Mouse (Mus musculus) stomach, postnatal 0 days (tissue): ENCODE measurements around the gene Ahcyl1.

Experiments
- CTCF ChIP-seq: IDR thresholded peaks from 2 replicates; pipeline ENCODE4 v1.5.1; 2016; ENCODE audit warnings: antibody characterized with exemption, low read depth, mild to moderate bottlenecking, moderate library complexity
- EP300 ChIP-seq: optimal IDR thresholded peaks from 2 replicates; pipeline ENCODE3; 2016; ENCODE audit warnings: antibody characterized with exemption

DNA sequence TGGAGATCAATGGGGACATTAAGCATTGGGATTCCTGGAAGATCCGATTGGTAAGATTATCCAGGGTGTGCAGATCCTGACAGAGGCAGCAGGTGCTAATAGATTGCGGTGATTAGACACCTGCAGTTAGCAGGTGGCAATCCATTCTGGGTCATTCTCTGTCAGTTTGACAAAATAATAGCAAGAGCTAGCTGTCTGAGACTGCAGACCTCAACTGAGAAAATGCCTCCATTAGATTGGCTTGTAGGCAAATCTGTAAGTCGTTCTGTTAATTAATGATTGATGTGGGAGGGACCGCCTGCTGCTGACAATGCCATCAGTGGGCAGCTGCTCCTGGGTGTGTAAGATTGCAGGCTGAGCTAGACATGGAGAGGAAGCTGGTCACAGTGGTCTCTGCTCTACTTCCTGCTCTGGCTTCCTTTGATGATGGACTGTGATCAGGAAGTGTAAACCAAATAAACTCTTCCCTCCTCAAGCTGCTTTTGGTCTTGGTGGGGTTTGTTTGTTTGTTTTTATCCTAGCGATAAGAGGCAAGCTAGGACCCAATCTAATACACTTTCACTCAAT, 58.7 kb downstream of the Ahcyl1 start:
- TF ChIP-seq EP300, result no peak
- no peak for TF ChIP-seq CTCF
